Mouse (Mus musculus) lung, adult 18-20 months (tissue): ENCODE results near the gene Bsn.

Experiments
- DNase-seq, 2 experiments: peaks; one replicate each; pipeline ENCODE4 v3.0.0; 2022; ENCODE audit warnings: mixed read lengths in 2 of 2

The Bsn gene

DNA sequence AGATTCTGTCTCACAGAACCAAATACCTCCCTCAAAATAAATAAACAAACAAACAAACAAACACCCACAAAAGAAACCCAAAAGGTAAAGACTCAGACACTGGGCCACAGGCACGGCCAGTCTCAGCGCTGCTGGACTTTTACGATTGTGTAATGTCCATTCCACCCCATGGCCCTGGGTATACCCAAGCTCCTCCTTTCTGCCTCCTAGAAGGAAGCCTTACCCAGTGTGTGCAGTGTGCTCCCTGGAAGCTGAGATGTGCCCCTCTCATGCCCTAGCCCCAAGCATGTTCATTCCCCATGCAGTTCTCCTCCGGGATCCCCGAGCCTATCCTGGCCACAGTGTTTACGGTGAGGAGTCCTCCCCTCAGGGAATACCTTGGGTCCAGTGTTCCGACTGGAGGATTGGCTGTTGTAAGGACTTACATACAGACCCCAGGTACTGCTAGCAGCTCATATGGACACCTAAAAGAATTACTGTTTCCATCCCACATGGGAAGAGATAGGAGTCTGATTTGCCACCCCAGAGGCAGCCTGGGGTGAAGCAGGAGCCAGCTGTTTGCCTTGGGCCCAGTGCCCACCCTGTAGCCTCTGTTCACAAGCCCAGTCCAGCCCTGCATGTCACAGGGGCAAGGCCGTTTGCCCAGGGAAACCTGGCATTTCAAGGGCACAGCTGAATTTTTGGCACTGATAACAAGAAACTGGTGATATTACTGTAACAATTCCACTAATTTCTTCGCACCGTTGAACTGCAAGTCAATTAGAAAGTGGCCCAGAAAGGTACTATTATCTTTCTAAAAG lies 68.8 kb downstream of the Bsn start:
- no peak for DNase-seq

DNA sequence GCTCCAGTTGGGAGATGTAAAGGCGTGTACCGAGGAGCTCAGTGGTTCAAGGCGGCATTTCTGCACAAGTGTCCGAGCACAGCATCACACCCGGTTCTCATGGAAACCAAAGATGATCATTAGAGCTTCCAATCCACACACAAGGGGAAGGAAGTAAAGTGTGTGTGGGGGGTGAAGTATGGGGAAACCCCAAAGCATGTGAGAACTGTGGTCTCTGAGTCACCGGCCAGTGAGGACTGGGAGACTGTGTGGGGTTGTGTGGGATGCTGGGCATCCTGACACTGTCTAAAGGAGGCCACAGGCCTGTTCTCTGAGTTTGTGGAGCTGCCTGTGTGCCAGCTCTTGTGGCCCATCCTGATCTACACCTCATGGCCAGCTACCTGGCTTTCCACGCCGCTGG lies 69.5 kb downstream of the Bsn start:
- DNase-seq = peak; percentile 45 to 49

DNA sequence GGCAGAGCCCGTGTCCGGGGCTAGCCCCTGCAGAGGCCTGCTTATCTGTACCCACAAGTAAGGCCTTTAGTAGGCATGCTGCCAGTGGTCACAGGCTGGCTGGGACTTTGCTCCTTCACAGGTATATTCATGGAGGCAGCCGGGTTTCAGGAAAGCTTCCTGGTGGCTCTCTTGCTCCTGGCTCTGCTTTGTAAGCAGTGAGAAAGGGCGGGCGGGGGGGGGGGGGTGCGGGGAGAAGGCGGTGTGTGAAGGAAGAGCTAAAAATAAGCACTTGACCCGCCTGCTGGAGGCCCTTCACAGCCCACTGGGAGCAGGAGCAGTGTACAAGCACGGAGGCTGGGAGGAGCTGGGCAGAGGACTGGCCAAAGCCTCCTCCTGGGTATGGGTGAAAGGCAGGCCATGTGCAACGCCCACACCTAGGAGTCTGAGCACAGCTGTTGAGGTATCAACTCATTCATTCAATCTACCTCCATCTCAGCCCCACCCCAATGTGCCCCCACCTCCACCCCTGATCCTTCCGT lies 70.2 kb downstream of the Bsn start:
- peak; percentile 56 to 75 for DNase-seq

DNA sequence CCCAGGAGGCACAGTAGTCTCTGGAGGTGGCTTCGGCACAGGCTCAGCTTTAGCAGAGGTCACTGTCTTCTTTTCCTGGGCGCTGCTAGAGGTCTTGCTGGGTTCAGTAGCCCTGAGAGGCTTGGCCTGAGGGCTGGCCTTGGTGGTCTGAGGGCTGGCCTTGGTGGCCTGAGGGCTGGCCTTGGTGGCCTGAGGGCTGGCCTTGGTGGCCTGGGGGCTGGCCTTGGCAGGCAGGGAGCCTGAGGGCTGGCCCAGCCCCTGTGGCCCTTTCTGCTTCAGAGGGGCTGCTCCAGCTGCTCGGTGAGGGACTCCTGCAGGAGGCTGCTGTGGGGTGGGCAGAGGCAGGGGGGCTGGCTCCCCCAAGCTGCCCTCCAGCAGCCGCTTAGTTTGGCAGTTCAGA lies 73.0 kb downstream of the Bsn start:
- no peak for DNase-seq

DNA sequence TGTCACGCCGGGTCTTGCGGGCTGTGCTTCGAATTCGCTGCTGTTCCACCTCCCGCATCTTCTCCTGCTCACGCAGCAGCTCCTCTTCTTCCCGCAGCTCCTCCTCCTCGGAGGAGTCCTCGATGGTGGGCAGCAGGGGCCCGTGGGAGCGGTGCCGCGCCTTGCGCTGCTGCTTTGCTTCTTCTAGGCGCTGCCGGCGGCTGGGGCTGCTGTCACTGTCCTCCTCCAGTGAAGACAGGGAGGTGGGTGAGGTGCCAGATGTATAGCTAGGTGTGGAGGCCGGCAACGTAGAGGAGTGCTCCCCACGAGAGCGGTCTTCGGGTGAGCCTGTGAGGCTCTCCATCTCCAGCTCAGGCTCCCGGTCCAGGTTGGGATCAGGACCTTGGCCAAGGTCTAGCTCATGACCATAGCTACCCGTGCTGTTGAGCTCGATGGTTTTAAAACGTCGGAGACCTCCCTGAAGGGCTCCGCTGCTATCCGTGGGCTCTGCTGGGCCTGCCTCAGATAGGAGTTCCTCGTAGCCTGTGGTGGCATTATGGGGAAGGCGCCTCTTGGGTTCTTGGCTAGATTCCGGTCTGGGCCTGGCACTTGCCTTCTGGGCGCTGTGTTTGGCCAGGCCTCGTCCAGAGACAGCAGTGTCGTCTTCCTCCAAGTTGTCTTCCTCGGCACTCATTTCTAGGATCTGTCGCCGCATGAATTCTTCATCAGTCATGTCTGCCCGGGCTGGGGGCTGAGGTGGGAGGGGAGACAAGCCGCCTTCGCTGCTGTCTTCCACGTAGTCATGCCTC lies 74.7 kb downstream of the Bsn start:
- DNase-seq = no peak

DNA sequence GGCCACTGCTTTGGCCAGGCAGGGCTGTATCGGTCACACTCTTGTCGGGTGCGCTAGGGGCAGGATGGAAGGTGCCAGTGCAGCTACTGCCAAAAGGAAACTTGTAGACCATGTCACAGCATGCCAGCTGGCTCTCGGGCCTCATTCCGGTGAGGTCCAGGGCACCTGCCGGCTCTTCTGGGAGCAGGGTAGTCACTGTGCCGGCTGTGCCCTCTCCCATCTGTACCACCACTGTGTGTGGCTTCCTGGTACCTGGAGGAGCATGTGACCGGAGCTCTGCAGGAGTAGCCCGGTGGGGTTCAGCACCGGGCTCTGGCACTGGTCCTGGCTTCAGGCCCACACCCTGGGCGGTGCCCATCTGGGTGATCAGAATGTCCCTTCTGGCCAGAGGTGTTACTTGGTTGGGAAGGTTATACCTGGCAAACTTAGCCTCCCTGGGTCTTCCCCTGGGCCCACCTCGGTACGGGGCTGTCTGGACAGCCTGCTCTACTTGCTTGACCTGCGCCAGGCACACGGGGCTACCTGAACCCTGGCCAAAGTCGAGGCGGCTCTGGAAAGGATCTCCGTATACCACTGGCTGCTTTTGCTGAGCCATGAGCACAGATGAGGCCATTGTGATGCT lies 77.4 kb downstream of the Bsn start:
- DNase-seq = no peak

DNA sequence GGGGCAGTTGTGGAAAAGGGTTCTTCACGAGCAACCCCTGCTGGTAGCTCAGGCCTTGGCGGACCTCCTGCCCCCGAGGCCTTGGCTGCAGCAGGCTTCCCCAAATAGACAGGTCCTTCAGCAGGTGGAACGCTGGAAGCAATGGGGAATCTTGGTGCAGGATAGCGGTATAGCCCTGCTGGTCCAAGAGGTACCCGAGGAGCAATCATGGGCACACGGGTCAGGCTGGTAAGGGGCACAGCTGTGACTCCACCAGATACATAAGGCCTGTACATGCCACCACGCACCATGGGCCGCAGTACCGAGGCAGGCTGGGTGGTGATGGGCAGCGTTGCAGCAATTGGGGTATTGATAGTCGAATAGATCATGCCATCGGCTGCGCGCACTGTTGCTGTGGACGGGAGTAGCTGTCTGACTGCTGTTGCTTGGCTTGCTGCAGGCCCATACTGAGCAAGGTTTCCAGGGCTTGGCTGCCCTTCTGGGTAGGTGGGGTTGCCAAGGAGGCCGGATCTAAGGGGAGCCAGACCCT lies 78.5 kb downstream of the Bsn start:
- DNase-seq = no peak

DNA sequence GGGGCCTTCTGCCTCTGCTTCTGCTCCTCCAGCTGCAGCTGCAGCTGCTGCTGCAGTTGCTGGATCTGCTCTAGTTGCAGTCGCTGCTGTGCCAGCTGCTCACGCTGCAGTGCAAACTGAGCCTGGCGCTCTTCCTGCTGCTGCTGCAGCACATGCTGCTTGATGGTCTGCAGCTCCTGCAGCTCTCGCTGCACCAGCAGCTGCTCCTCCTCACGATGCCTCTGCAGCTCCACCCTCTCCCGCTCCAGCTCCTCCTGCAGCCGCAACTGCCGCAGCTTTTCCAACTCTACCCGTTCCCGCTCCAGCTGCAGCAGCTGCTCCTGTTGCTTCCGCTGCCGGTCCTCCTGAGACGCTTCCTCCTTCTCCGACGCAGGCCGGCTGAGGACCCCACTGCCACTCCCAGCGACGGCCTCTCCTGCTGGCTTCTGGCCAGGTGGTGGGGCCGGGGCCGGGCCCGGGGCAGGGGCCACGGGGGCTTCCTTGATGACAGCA lies 79.0 kb downstream of the Bsn start:
- no peak for DNase-seq

DNA sequence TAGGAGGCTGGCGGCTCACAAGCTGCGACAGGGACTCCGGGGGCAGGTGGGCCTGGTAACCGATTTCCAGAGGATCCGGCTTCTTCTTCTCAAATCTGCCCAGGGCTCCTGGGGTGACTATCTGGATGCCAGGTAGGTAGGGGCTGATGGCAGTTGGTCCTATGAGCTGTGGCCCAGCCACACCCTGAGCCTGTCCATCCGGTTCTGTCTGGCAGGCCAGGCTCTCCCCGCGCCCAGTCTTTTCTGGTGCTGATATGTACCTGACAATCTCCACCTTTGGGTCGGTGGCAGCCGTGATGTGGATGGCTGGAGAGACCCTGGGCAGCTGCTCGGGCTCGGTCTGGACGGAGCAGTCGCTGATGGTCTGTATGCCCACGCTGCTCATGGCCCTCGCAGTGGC lies 80.0 kb downstream of the Bsn start:
- no peak for DNase-seq

DNA sequence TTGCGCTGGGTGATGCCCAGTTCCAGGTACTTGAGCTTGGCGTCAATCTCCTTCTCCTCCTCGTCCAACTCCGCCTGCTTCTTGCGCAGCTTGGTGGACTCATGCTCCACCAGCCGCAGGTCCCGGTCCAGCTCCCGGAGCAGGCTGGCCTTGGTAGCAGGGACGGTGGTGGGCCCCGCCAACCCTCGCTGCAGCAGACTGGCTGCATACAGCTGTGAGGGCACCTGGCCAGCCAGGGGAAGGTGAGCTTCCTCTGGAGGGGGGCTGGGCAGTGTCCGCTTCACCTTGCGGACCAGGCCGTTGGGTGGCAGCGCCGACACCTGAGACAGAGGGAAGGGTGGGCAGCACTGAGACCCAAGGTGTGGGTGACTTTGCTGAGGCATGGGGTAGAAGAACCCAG lies 82.3 kb downstream of the Bsn start:
- DNase-seq = no peak

DNA sequence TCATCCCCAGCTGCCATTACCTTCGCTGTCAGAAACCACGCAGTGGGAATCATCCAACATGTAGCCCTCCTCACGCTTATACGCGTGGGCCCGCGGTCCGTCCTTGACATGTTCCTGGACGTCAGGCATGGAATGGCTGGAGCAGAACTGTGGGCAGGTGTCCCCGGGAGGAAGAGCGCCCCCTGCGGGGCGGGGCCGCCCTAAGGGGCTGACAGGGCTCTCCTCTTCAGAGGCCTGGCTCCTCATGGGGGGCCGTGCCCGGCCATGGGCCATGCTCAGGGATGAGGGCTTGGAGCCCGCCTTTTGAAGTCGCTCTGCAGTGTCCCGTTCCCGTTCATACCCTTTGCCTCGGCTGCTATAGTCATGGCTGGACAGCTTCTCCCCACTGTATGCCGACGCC lies 84.1 kb downstream of the Bsn start:
- DNase-seq = no peak

DNA sequence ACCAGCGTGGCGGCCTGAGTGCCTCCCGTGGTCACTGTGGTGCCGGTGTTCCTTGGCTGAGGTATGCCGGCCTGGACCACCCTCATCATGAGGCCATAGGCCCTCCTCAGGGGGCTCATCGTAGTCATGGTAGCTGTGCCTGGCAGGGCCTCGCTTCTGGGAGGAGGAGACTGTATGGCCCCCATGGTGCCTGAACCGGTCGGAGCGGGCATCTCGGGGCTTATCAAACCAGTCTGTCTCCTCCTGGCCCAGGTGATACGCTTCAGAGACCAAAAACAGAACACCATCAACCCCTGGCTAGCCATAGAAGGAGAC lies 84.7 kb downstream of the Bsn start:
- no peak for DNase-seq

DNA sequence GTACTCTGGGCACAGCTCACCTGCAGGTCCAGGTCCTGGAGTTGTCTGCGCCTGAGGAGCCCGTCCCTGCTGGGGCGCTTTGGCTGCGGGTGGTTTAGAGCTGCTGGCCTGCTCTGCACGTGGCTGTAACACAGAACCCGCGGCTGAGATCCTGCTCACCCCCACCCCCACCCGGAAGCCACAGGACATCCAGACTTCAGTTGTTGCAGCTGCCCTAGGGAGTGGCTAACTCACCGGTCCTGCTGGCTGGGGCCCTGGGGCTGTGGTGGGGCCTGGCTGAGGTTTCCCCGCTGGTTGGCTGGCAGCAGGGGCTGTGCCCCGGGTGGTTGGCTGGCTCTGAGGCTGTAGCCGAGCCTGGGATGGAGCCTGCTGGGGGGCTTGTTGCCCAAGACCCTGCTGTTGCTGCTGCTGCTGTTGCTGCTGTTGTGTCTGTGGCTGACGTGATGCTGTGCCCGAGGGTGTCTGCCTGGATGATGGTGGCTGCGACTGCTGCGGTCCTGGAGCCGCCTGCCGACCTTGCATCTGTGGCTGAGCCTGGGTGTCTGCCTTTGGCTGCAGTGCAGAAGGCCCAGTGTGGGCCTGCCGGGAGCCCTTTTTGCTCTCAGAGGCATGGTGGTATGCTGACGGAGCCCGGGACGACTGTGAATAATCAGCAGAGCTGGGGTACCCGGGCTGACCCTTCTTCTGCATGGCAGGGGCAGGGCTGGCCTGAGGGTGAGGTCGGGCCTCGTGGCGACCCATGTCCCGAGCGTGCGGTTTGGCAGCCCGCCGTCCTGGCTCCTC lies 85.2 kb downstream of the Bsn start:
- DNase-seq = no peak

DNA sequence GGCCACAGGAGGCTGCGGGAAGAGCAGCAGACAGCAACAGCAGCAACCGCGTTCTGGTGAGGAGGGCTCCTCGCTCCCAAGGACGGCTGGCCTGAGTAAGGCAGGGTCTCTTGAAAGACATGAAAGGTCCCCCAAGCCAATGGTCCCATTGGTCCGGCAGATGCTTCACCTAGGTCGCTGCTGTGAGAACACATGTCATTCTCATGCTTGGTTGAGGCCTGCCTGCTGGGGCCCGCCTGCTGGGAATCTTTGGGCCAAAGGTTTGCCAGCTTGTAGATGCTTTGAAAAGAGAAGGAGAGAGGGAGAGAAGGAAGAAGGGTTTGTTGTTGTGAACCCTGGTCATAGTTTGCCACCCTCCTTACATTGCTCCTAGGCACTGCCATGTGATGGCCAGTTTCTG lies 90.6 kb downstream of the Bsn start:
- DNase-seq = no peak

DNA sequence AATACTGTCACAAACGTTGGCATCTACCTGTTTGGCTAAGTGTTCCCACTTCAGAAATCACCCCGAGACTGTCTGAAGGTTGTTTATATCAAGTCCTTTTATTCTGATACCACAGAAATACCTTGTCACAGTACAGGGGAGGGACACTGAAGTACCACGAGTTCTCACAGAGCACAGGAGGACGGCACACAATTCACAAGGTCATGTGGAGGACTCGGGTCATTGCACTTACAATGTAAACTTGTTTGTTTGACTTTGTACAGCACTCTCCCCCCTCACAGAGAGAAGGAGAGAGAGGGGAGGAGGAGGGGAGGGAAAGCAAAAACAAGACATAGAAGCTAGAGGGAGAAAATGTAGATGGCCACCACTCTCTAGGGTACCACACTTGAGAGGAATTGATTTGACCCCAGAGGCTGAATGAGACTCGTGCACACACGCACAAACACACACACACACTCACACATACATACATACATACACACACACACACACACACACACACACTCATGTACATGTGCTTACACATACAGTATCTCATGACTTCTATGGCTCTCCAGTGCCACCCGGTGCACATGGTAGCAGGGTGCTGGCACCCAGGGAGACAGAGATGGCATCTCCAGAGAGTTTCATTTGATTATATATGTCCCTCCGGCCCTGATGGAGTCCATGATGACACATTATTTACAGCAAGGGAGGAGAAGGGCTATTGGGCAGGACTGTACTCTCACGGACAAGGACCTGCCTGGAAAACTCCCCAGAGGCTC lies 94.1 kb downstream of the Bsn start:
- DNase-seq = no peak

DNA sequence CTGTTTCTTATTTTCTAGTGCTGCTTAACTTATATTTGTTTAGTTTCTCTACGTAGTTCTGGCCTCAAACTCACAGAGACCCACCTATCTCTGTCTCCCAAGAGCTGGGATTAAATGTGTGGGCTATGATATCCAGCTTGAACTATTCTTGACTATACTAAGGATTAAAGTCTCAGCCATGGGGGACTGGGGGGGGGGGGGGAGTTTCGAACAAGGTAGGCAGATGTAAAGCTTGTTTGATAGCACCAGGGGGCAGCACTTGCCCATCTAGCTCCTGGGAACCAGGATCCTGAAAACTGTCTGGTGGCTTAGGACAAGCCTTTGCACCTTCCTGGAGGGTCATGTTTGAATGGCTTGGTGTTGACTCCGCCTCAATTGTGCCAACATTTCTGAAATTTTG lies 94.7 kb downstream of the Bsn start:
- peak; percentile 42 to 70 for DNase-seq

DNA sequence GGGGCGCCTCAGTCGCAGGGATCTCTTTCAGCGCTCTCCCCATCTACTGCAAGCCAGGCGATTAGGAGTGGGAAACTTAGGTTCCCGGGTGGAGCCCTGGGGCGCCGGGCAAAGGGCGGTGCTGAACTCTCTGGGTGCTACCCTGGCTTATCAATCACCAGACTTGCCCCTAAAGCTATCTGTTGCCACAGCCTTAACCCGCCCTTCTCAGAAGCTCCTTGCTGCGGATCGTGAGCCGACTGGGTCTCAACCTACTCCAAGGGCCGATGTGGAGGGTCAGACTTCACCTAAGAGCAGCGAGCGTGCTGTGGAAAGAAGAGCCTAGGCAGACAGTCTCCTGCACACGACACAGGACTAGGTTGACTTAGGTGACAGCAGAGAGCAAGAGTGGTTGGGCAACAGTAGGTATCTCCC lies 95.2 kb downstream of the Bsn start:
- DNase-seq = peak in 1 of 2 experiments; percentile 34

DNA sequence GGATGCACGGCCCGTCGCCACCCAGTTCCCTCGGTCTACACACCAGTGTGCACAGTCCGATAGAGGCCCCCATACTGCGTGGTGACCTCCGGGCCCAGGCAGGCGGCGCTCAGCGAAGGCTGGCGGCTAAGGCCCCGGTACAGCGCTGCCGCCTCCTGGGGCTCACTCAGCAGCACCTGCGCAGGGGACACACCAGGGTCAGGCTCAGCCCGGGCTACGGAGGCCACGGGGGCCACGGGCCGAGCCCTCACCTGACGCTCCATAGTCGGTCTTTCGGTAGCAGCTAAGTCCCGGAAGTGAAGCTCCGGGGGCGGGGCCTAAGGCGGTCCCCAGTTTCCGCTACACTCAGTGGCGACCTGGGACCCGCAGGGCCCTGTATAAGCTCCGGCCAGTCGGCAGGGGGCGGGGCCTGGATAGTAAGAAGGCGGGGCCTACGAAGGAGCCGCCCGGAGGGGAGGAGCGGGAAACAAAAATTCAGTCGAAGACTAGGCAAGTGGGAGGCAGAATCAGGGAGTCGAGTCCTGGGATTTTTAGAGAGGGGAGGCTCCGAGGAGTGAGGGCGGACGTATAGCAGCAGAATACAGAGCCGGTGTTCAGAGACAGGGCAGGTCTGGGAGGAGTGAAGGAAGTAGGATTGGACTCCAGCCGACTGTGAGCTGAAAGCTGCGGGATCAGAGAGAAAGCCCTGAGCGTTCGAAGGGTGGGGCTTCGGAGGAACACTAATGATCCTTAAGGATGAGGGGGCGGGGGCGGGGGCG lies 95.8 kb downstream of the Bsn start, which contains the start of gene Apeh:
TSS of gene Apeh (minus strand) at position 423 of the 758 bp plus-strand sequence.
- peak; percentile 96 to 97 for DNase-seq

DNA sequence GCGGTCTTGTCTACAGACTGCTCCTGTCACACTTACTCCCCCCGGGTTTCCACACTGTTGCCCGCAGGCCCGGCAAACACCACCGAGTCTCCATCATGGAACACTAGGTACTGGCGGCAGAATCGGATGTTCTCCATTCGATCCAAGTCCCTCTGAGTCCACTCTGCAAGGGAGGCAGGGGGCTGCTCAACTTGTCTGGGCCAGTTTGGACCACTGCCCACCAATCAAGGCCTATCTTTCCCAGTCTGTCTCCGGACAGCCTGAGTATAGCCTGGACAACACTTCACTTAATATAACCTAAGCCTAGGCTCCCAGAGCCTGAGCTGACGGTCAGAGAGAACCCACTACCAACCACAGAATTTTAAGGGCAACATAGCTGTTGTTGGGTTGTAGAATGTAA lies 96.6 kb downstream of the Bsn start:
- no peak for DNase-seq

DNA sequence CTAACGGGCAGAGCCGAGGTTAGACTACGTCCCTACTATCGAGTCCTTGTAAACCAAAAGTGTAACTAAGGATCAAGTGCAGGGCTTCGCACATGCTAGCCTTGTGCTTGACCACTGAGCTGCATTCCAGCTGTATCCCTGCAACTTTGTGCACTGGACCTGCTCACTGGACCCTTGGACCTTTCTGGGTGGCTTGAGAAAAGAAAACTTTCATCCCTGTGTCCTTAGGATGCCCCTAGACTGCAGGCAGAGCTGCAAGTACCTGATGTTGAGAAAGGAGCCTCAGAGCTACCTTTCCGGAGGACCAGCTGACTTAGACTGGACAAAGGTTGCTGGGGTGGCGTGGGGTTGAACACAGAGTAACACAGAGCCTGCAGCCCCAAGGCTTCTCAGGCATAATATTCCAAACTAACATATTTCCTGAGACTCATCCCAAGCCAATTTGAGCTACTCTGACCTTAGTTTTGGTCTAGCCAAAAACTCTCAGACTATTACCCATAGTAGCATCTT lies 99.5 kb downstream of the Bsn start:
- no peak for DNase-seq

DNA sequence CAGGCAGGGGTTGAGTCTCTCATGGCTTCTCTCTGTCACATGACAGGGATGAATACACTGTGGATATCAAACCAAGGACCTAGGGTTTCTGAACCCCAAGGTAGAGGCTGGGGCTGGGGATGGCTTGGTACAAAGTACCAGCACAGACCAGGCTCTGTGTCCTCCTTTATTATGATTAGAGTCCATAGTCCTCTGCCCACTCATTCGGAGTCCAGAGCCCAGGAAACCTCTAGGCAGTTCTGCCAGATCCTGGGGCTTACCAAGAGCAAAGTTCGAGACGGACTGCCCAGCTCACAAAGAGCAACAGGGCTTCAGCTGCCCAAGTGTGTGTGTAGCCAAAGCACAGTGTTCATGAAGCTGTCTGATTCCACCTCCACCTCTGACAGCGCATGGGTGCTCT lies 104.9 kb downstream of the Bsn start:
- DNase-seq = no peak
